Mouse (Mus musculus): ENCODE measurements at regions not wholly inside any gene's neighbourhood (a gene's known extent, or its start where the extent isn't known, plus 50 kb on each side); places are given as distances from the start of the nearest gene placed in this dataset.

DNA sequence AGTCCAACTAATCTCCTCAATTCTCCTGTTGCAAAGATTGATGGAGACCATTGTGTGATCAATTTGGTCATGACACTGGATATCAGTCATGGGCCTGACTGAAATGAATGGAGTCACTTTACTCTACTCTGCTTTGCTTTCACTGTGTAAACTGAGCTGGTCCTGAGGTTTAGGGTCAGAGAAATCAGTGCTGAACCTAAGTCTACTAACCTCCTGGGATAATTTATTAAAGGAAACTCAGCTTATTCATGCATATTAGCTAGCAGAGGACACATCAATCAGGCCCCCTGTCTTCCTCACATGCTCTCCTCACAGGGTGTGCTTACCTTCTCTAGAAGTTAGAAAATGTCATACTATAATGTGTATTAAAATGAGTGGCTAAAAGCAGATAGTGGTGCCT, 539.6 kb upstream of the Stxbp6 start:
- dilution Hi-C loops (cut with MboI; ENCODE audit: extremely low pct_ligation_motif_present, extremely low pct_unique_long_range_greater_than_20kb, low sequenced_read_pairs) = no loop called here
- no peaks in the 10 kb centered on the region for H3K4me1 ChIP-seq (ENCODE audit: control insufficient read depth in 1 of 2, insufficient read depth in 2 of 2)
- H3K36me3 ChIP-seq (replicated peaks in 1 of 2; ENCODE audit: control insufficient read depth in 1 of 2, insufficient read depth in 1 of 2, low read length in 1 of 2) = no peaks in the 10 kb centered on the region
- H3K9me3 ChIP-seq (replicated peaks; ENCODE audit: low read length) = peaks cover 24% of the 10 kb centered on the region
- TF ChIP-seq ETS1 (conservative IDR thresholded peaks at IDR 0.05; ENCODE audit: low read depth, low read length) (no peak), MXI1 (IDR thresholded peaks at IDR 0.05; ENCODE audit: low read depth, low read length) (no peak), TCF12 (IDR thresholded peaks at IDR 0.05; ENCODE audit: low read depth, low read length) (no peak), GABPA (IDR thresholded peaks at IDR 0.05; ENCODE audit: insufficient replicate concordance, low read depth, low read length) (no peak), BHLHE40 (IDR thresholded peaks at IDR 0.05; ENCODE audit: low read depth, low read length) (no peak), UBTF (IDR thresholded peaks at IDR 0.05; ENCODE audit: low read depth, low read length) (no peak), ELF1 (IDR thresholded peaks at IDR 0.05; ENCODE audit: low read depth, low read length) (no peak), CTCF (conservative IDR thresholded peaks at IDR 0.05 in 1 of 2, IDR thresholded peaks at IDR 0.05 in 1 of 2; ENCODE audit: low read depth in 2 of 2, low read length in 2 of 2) (no peak), KAT2A (IDR thresholded peaks at IDR 0.05; ENCODE audit: insufficient replicate concordance, low read length) (no peak), MAZ (IDR thresholded peaks at IDR 0.05; ENCODE audit: low read depth, low read length) (no peak), SMC3 (IDR thresholded peaks at IDR 0.05; ENCODE audit: low read depth, low read length) (no peak), NRF1 (IDR thresholded peaks at IDR 0.05; ENCODE audit: low read depth, low read length) (no peak), JUN (IDR thresholded peaks at IDR 0.05; ENCODE audit: insufficient read depth, low read depth, low read length) (no peak)
- H3K27me3 ChIP-seq (replicated peaks) = no peaks in the 10 kb centered on the region
- H3K4me3 ChIP-seq (replicated peaks in 1 of 3; ENCODE audit: low read depth in 2 of 3, low read length in 2 of 3, poor library complexity in 1 of 3) = no peak overlapping the region
- DNase-seq (ENCODE audit: extremely low read depth) = no peak
- no peak overlapping the region for H3K9ac ChIP-seq (ENCODE audit: insufficient read depth, low read depth)
- no peak overlapping the region for H3K4me2 ChIP-seq (ENCODE audit: insufficient read depth, low read depth, poor library complexity, severe bottlenecking)
- in situ Hi-C loops (cut with MboI; ENCODE audit: low pct_ligation_motif_present, low pct_unique_long_range_greater_than_20kb, low sequenced_read_pairs) = no loop called here
- H3K27ac ChIP-seq (ENCODE audit: insufficient read depth, low read depth) = no peak overlapping the region
- no peaks in the 10 kb centered on the region for H3K79me2 ChIP-seq (replicated peaks; ENCODE audit: control insufficient read depth, extremely low read depth, insufficient read depth, poor library complexity, severe bottlenecking)

DNA sequence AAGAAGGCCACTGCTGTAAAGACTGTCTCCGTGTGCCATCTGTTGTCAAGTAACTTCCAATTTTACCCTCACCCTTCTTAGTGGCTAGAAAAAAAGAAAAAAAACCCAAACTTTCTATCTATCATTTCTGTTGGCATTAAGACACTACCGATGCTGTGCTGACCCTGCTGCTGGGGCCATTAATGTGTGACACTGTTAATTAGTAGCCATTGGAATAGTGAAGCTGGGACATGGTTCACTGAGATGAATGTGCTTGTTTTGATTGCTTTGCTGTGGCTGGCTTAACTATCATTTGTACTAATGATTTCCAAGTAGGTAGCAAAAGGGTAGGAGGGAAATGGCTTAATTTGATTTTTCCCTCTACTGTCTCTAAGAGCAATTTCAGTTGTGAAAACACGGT, 524.9 kb upstream of the Stxbp6 start:
- Histone ChIP-seq H3K4me1 (ENCODE audit: control insufficient read depth in 1 of 2, insufficient read depth in 2 of 2) (no peaks in the 10 kb centered on the region), H3K9ac (ENCODE audit: insufficient read depth, low read depth) (no peak overlapping the region), H3K4me3 (replicated peaks in 1 of 3; ENCODE audit: low read depth in 2 of 3, low read length in 2 of 3, poor library complexity in 1 of 3) (no peak overlapping the region), H3K9me3 (replicated peaks; ENCODE audit: low read length) (peaks cover 39% of the 10 kb centered on the region), H3K79me2 (replicated peaks; ENCODE audit: control insufficient read depth, extremely low read depth, insufficient read depth, poor library complexity, severe bottlenecking) (no peaks in the 10 kb centered on the region), H3K36me3 (replicated peaks in 1 of 2; ENCODE audit: control insufficient read depth in 1 of 2, insufficient read depth in 1 of 2, low read length in 1 of 2) (no peaks in the 10 kb centered on the region), H3K27ac (ENCODE audit: insufficient read depth, low read depth) (no peak overlapping the region), H3K4me2 (ENCODE audit: insufficient read depth, low read depth, poor library complexity, severe bottlenecking) (no peak overlapping the region), H3K27me3 (replicated peaks) (no peaks in the 10 kb centered on the region)
- TF ChIP-seq NRF1 (IDR thresholded peaks at IDR 0.05; ENCODE audit: low read depth, low read length) = no peak
- no peak for TF ChIP-seq USF1 (IDR thresholded peaks at IDR 0.05; ENCODE audit: low read depth, low read length)
- TF ChIP-seq ZMIZ1 (IDR thresholded peaks at IDR 0.05; ENCODE audit: low read depth, low read length) = no peak
- TF ChIP-seq JUND (conservative IDR thresholded peaks at IDR 0.05; ENCODE audit: low read depth, low read length) = no peak
- no peak for TF ChIP-seq EP300 (IDR thresholded peaks at IDR 0.05; ENCODE audit: low read length)
- TF ChIP-seq SIN3A (IDR thresholded peaks at IDR 0.05; ENCODE audit: low read length) = no peak
- no peak for TF ChIP-seq NELFE (IDR thresholded peaks at IDR 0.05; ENCODE audit: low read depth, low read length)
- TF ChIP-seq MAX (IDR thresholded peaks at IDR 0.05; ENCODE audit: low read length) = no peak
- TF ChIP-seq E2F4 (IDR thresholded peaks at IDR 0.05; ENCODE audit: insufficient replicate concordance, low read depth, low read length) = no peak
- no peak for TF ChIP-seq CHD1 (IDR thresholded peaks at IDR 0.05; ENCODE audit: low read depth, low read length)
- TF ChIP-seq PAX5 (IDR thresholded peaks at IDR 0.05; ENCODE audit: low read length) = no peak
- TF ChIP-seq CTCF (conservative IDR thresholded peaks at IDR 0.05 in 1 of 2, IDR thresholded peaks at IDR 0.05 in 1 of 2; ENCODE audit: low read depth in 2 of 2, low read length in 2 of 2) = no peak
- TF ChIP-seq MXI1 (IDR thresholded peaks at IDR 0.05; ENCODE audit: low read depth, low read length) = no peak
- no peak for TF ChIP-seq JUN (IDR thresholded peaks at IDR 0.05; ENCODE audit: insufficient read depth, low read depth, low read length)
- no peak for TF ChIP-seq HCFC1 (IDR thresholded peaks at IDR 0.05; ENCODE audit: low read depth, low read length)
- no peak for TF ChIP-seq POLR2A (IDR thresholded peaks at IDR 0.05; ENCODE audit: low read depth, low read length)
- in situ Hi-C loops (cut with MboI; ENCODE audit: low pct_ligation_motif_present, low pct_unique_long_range_greater_than_20kb, low sequenced_read_pairs) (no loop called here), dilution Hi-C loops (cut with MboI; ENCODE audit: extremely low pct_ligation_motif_present, extremely low pct_unique_long_range_greater_than_20kb, low sequenced_read_pairs) (no loop called here)
- DNase-seq (ENCODE audit: extremely low read depth) = no peak

All from CH12.LX (cell line).